8 mouse cellular contexts compared by ENCODE assay signal in the genomic region with DNA sequence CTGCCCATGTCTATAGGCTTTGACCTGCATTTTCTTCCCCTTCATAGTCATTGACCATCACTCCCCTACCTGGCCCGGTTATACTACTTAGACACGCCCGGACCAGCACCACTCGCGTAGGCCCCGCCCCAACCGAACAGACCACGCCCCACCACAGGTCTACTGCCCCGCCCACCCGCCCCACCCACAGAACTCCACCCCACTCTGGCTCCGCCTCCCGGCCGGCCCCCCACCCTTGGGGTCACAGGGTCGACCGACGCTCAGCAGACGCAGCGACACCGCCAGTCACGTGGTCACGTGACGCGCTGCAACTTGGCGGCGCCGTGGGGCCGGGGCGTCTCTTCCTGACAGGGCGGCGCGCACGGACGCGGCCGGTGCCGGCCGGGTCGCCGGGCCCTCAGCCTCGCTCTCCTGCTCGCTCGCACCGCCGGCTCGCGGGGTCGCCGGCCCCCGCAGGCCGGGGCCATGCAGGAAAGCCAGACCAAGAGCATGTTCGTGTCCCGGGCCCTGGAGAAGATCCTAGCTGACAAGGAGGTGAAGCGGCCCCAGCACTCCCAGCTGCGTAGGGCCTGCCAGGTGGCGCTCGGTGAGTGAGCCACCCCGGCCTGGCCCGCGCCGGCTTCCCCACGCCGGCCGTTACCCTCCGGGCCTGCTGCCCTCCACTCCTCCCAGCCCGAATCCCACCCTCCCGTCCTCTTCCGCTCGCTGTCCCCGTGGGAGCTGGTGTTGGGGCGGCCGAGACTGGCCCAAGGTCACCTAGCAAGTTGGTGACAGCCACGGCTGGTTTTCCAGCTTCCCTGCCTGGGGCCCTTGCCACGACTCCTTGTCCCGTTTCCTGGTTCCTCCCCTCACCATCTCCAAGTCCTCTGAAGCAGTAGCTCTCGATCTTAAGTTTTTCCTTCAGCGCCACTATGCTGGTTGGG. TPM values are rescaled to one million over a fixed set of nuclear protein-coding genes. Genes with fewer than 3 reads are reported as not detected.
DNase-seq lines count a peak whose midpoint lies in the region; ATAC-seq lines count a peak whose summit lies in the region.

Gene Arfgef2 (plus strand): TSS at position 339 of the 923 bp plus-strand sequence.

- WGBS in hindbrain, embryonic 15.5 days, result under 1% methylated on average over 76 of the region's 76 CpGs

- peak within 1 kb of the TSS; percentile 76 for H3K4me3 ChIP-seq in hindbrain, embryonic 15.5 days

- H3K36me3 ChIP-seq in hindbrain, embryonic 15.5 days, result no peaks in the 10 kb centered on the region

- ATAC-seq in hindbrain, embryonic 15.5 days (ENCODE audit: low FRiP score, low read depth), result peak; percentile 88

- H3K4me1 ChIP-seq in hindbrain, embryonic 15.5 days (replicated peaks), result peaks cover 12% of the 10 kb centered on the region

- 0 out of 2 replicates have a peak, but pooled peaks cover 2% of the 10 kb centered on the region for H3K27me3 ChIP-seq in hindbrain, embryonic 15.5 days

- H3K27ac ChIP-seq in hindbrain, embryonic 15.5 days (replicated peaks), result peak within 1 kb of the TSS; percentile 73

- H3K9me3 ChIP-seq in hindbrain, embryonic 15.5 days, result no peaks in the 10 kb centered on the region

- H3K9ac ChIP-seq in hindbrain, embryonic 15.5 days, result peak within 1 kb of the TSS; percentile 74

- peak within 1 kb of the TSS; percentile 85 for H3K4me2 ChIP-seq in hindbrain, embryonic 15.5 days

- DNase-seq in WW6 (ENCODE audit: low read depth, low spot score), result peak; percentile 83
- peak; percentile 74 to 84 for DNase-seq in cerebellum, postnatal 4 days (ENCODE audit: low spot score in 2 of 2)
- DNase-seq in gastrocnemius, adult 18-20 months (ENCODE audit: low spot score), result peak; percentile 90
- peak; percentile 85 for DNase-seq in left cerebral cortex, adult 11 months (ENCODE audit: low spot score)
- DNase-seq in lung, postnatal 36 days, result peak; percentile 92
- peak; percentile 88 for DNase-seq in retina, embryonic 14.5 days (ENCODE audit: low spot score)
- peak; percentile 89 to 92 for DNase-seq in thymus, postnatal 36 days

RNA-seq across cellular contexts. Expression of gene Arfgef2, which starts in this region (rescaled TPM):
- 10 to 100 TPM; 25.8 to 30.9 TPM for total RNA-seq in gastrocnemius, adult 18-20 months (2021)
- polyA plus RNA-seq in hindbrain, embryonic 15.5 days (2015; fragmentation: Nextera tagmentation; extraction: Ambion mirVana), result 4.6 and 5.6 TPM in 2 replicates

Comparison
In these comparisons a context has a peak if more than half of its experiments do, and no peak if none do; other contexts are left out.
1. Peak in every context shown above with its lines: DNase-seq, ATAC-seq, H3K4me3 ChIP-seq and H3K27ac ChIP-seq.